ENCODE assay signal across 23 mouse cellular contexts in the genomic region with DNA sequence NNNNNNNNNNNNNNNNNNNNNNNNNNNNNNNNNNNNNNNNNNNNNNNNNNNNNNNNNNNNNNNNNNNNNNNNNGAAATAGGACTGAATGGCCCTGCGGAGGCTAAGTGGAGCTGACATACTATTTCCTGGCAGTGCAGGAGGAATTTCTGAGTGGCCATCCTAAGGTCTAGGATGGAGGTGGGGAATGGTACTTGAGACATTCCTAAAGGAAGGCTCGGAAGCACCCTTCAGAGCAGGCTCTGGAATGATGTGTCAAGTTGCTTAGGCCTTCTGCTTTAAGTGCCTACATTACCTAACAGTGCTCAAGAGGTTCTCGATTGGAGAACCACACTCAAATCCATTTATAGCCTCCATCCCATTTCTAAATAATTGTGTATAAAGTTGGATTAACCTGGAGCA. TPM values are rescaled to one million over a fixed set of nuclear protein-coding genes. Genes with fewer than 3 reads are reported as not detected.
A peak's percentile ranks its signal among the peaks of the same experiment; 100 is the strongest.
DNase-seq lines count a peak whose midpoint lies in the region; ATAC-seq and TF ChIP-seq lines count a peak whose summit lies in the region.
"Had no signal": no experiment of that assay in that cellular context is flagged by ENCODE, and none has a peak within 500 bp of the region (broad histone marks: within the 10 kb centered on the region; RNA-seq: fewer than 3 reads in every experiment).

No protein-coding gene starts in this region.

- no peak for TF ChIP-seq CTCF in kidney, adult 2 months (conservative IDR thresholded peaks at IDR 0.05; ENCODE audit: insufficient read depth, insufficient read length, low read depth, low read length)
- TF ChIP-seq CTCF in lung, adult 2 months (IDR thresholded peaks at IDR 0.05; ENCODE audit: insufficient read depth, low read length), result no peak
- TF ChIP-seq CTCF in lung, postnatal 0 days (IDR thresholded peaks at IDR 0.05), result no peak
- no peak for TF ChIP-seq CTCF in cerebellum, adult 2 months (IDR thresholded peaks at IDR 0.05; ENCODE audit: borderline replicate concordance, insufficient read depth, low read depth, low read length)

- H3K4me2 ChIP-seq in kidney, embryonic 15.5 days, result no peak overlapping the region
- no peak overlapping the region for H3K4me2 ChIP-seq in lung, postnatal 0 days (replicated peaks; ENCODE audit: low read depth, low read length)
- H3K4me2 ChIP-seq: embryonic facial prominence, embryonic 13.5 days; forebrain, embryonic 12.5 days; forebrain, embryonic 15.5 days; heart, embryonic 11.5 days; hindbrain, embryonic 12.5 days; hindbrain, embryonic 15.5 days had no signal

- H3K4me1 ChIP-seq in kidney, adult 2 months (ENCODE audit: control insufficient read depth, insufficient read depth, low read length), result peaks cover 6% of the 10 kb centered on the region; the same call in 1 of the 2 replicates
- H3K4me1 ChIP-seq in kidney, embryonic 15.5 days, result no peaks in the 10 kb centered on the region
- no peaks in the 10 kb centered on the region; the same call in 1 of the 2 replicates for H3K4me1 ChIP-seq in lung, adult 2 months (ENCODE audit: control insufficient read depth, insufficient read depth, low read length)
- no peaks in the 10 kb centered on the region for H3K4me1 ChIP-seq in lung, postnatal 0 days (ENCODE audit: insufficient read depth, low read depth, low read length)
- no peaks in the 10 kb centered on the region for H3K4me1 ChIP-seq in cerebellum, adult 2 months (ENCODE audit: control insufficient read depth, insufficient read depth, low read length)
- H3K4me1 ChIP-seq: forebrain, embryonic 12.5 days; forebrain, embryonic 15.5 days; hindbrain, embryonic 12.5 days; hindbrain, embryonic 15.5 days had no signal

- TF ChIP-seq EP300 in lung, postnatal 0 days (IDR thresholded peaks at IDR 0.05), result peak; percentile 91

- TF ChIP-seq POLR2A in kidney, adult 2 months (IDR thresholded peaks at IDR 0.05; ENCODE audit: low read depth, low read length), result no peak
- no peak for TF ChIP-seq POLR2A in lung, adult 2 months (IDR thresholded peaks at IDR 0.05; ENCODE audit: borderline replicate concordance, extremely low read depth, low read depth, low read length)
- no peak for TF ChIP-seq POLR2A in cerebellum, adult 2 months (IDR thresholded peaks at IDR 0.05; ENCODE audit: borderline replicate concordance, insufficient read depth, low read length)

- WGBS in kidney, adult 2 months, result 84% methylated on average over 3 of the region's 3 CpGs
- 76% methylated on average over 3 of the region's 3 CpGs for WGBS in kidney, embryonic 15.5 days
- 57% methylated on average over 3 of the region's 3 CpGs for WGBS in lung, adult 2 months
- whole genome bisulfite sequencing in lung, postnatal 0 days, result 51% methylated on average over 3 of the region's 3 CpGs
- WGBS in cerebellum, adult 2 months, result 94% methylated on average over 3 of the region's 3 CpGs

- H3K36me3 ChIP-seq in kidney, adult 2 months (ENCODE audit: control insufficient read depth, insufficient read depth, low read length), result no peaks in the 10 kb centered on the region
- no peaks in the 10 kb centered on the region for H3K36me3 ChIP-seq in kidney, embryonic 15.5 days
- no peaks in the 10 kb centered on the region for H3K36me3 ChIP-seq in lung, postnatal 0 days (ENCODE audit: insufficient read depth, low read length)
- H3K36me3 ChIP-seq: forebrain, embryonic 12.5 days; forebrain, embryonic 15.5 days; hindbrain, embryonic 12.5 days; hindbrain, embryonic 15.5 days had no signal

- peak overlapping the region; percentile 50 for H3K27ac ChIP-seq in kidney, adult 2 months (ENCODE audit: insufficient read depth, low read depth, low read length)
- H3K27ac ChIP-seq in kidney, embryonic 15.5 days, result no peak overlapping the region
- no peak overlapping the region for H3K27ac ChIP-seq in lung, postnatal 0 days (ENCODE audit: low read length)
- no peak overlapping the region for H3K27ac ChIP-seq in cerebellum, adult 2 months (ENCODE audit: insufficient read depth, low read length)
- H3K27ac ChIP-seq: embryonic facial prominence, embryonic 10.5 days; embryonic facial prominence, embryonic 13.5 days; forebrain, embryonic 12.5 days; forebrain, embryonic 15.5 days; hindbrain, embryonic 12.5 days; hindbrain, embryonic 15.5 days had no signal

- H3K4me3 ChIP-seq in kidney, adult 2 months (ENCODE audit: insufficient read depth, low read depth, low read length), result no peak overlapping the region
- no peak overlapping the region for H3K4me3 ChIP-seq in kidney, embryonic 15.5 days (replicated peaks)
- no peak overlapping the region for H3K4me3 ChIP-seq in lung, adult 2 months (replicated peaks; ENCODE audit: extremely low read depth, low read depth, low read length)
- H3K4me3 ChIP-seq in lung, postnatal 0 days (ENCODE audit: low read depth, low read length), result no peak overlapping the region
- no peak overlapping the region for H3K4me3 ChIP-seq in cerebellum, adult 2 months (replicated peaks; ENCODE audit: insufficient read depth, low read depth, low read length)
- H3K4me3 ChIP-seq: embryonic facial prominence, embryonic 10.5 days; embryonic facial prominence, embryonic 13.5 days; erythroblast, embryonic 14.5 days; forebrain, embryonic 12.5 days; forebrain, embryonic 15.5 days; hindbrain, embryonic 12.5 days; hindbrain, embryonic 15.5 days had no signal

- DNase-seq in kidney, adult 2 months, result no peak
- DNase-seq in lung, adult 2 months, result peak; percentile 10
- peak; percentile 52 for DNase-seq in lung, postnatal 0 days (ENCODE audit: low spot score)
- peak; percentile 58 for DNase-seq in lung, postnatal 25 days (ENCODE audit: low spot score)
- no peak for DNase-seq in cerebellum, adult 2 months
- DNase-seq: adrenal gland, adult 2 months; adrenal gland, postnatal 14 days; cerebellum, adult 11-12 months; cerebellum, adult 9-10 months; cerebellum, postnatal 14 days; embryo, embryonic 11 days; gastrocnemius, postnatal 25 days had no signal

- no peak overlapping the region for H3K9ac ChIP-seq in kidney, embryonic 15.5 days
- no peak overlapping the region for H3K9ac ChIP-seq in lung, postnatal 0 days (replicated peaks; ENCODE audit: low read depth)
- H3K9ac ChIP-seq: embryonic facial prominence, embryonic 13.5 days; forebrain, embryonic 12.5 days; forebrain, embryonic 15.5 days; hindbrain, embryonic 12.5 days; hindbrain, embryonic 15.5 days had no signal

- no peaks in the 10 kb centered on the region for H3K27me3 ChIP-seq in kidney, adult 2 months (replicated peaks; ENCODE audit: control insufficient read depth, insufficient read depth, low read length)
- H3K27me3 ChIP-seq in kidney, embryonic 15.5 days, result no peaks in the 10 kb centered on the region
- no peaks in the 10 kb centered on the region for H3K27me3 ChIP-seq in lung, postnatal 0 days (replicated peaks; ENCODE audit: insufficient read depth, low read length)
- no peaks in the 10 kb centered on the region for H3K27me3 ChIP-seq in cerebellum, adult 2 months (ENCODE audit: control insufficient read depth, insufficient read depth, low read length)
- H3K27me3 ChIP-seq: embryonic facial prominence, embryonic 13.5 days; forebrain, embryonic 12.5 days; forebrain, embryonic 15.5 days; hindbrain, embryonic 12.5 days; hindbrain, embryonic 15.5 days had no signal

- H3K9me3 ChIP-seq in kidney, embryonic 15.5 days (replicated peaks), result no peaks in the 10 kb centered on the region
- H3K9me3 ChIP-seq in lung, postnatal 0 days (ENCODE audit: low read length), result no peaks in the 10 kb centered on the region
- H3K9me3 ChIP-seq: embryonic facial prominence, embryonic 10.5 days; embryonic facial prominence, embryonic 13.5 days; forebrain, embryonic 12.5 days; forebrain, embryonic 15.5 days; hindbrain, embryonic 12.5 days; hindbrain, embryonic 15.5 days had no signal

- ATAC-seq in kidney, embryonic 15.5 days (replicated peaks; ENCODE audit: low FRiP score), result no peak
- ATAC-seq in lung, postnatal 0 days, result peak; percentile 88
- no peak for ATAC-seq in cerebellum, adult (ENCODE audit: insufficient number of reproducible peaks, low FRiP score, low TSS enrichment)
- ATAC-seq: CD4-positive, CD25-positive, alpha-beta regulatory T cell, adult 4 months; forebrain, embryonic 15.5 days had no signal

RNA-seq across cellular contexts. Expression of a gene that starts 50.8 kb away (rescaled TPM):
- 1.2 and 1.4 TPM in 2 replicates for polyA plus RNA-seq in kidney, adult 2 months (2012; rRNA removed)
- 0.81 and 1.1 TPM in 2 replicates for polyA plus RNA-seq in kidney, embryonic 15.5 days (2015; fragmentation: Nextera tagmentation; extraction: Ambion mirVana)
- 4.7 and 4.8 TPM in 2 replicates for polyA plus RNA-seq in lung, adult 2 months (2012; rRNA removed)
- polyA plus RNA-seq in lung, postnatal 0 days (2015; fragmentation: Nextera tagmentation; extraction: Ambion mirVana), result 0.78 and 0.82 TPM in 2 replicates
- polyA plus RNA-seq in cerebellum, adult 2 months (2012; rRNA removed), result 5.7 and 5.9 TPM in 2 replicates
- polyA plus RNA-seq: CD4-positive, CD25-positive, alpha-beta regulatory T cell, adult 4 months; erythroblast, embryonic 14.5 days had no signal

Comparison
In these comparisons a context has a peak if more than half of its experiments do, and no peak if none do; other contexts are left out.
1. DNase-seq: peak in lung, adult 2 months (single experiment), lung, postnatal 0 days (single experiment) and lung, postnatal 25 days (single experiment); none in kidney, adult 2 months (single experiment) and cerebellum, adult 2 months (0 of 2).